In genomic region chr2:120352682-120353646, GRCm38 (mm10) we compare ENCODE assay signal across 7 mouse cellular contexts. TPM values are rescaled to one million over a fixed set of nuclear protein-coding genes. Genes with fewer than 3 reads are reported as not detected.
DNase-seq lines count a peak whose midpoint lies in the region; ATAC-seq lines count a peak whose summit lies in the region.

Vps39 (minus strand) TSS chr2:120353137.

- peak within 1 kb of the TSS; percentile 97 for H3K4me3 ChIP-seq in embryonic facial prominence, embryonic 12.5 days
- H3K4me3 ChIP-seq in limb, embryonic 11.5 days (ENCODE audit: low read depth, low read length): peak within 1 kb of the TSS; percentile 60
- peak within 1 kb of the TSS; percentile 95 for H3K4me3 ChIP-seq in midbrain, embryonic 14.5 days (replicated peaks; ENCODE audit: low read depth, low read length)

- peaks cover 4% of the 10 kb centered on the region; the same call in 1 of the 2 replicates for H3K4me1 ChIP-seq in embryonic facial prominence, embryonic 12.5 days
- H3K4me1 ChIP-seq in limb, embryonic 11.5 days (ENCODE audit: control insufficient read depth, insufficient read depth, low read length): no peaks in the 10 kb centered on the region
- H3K4me1 ChIP-seq in midbrain, embryonic 14.5 days (ENCODE audit: control insufficient read depth, insufficient read depth, low read length): peaks cover 19% of the 10 kb centered on the region

- no peaks in the 10 kb centered on the region for H3K9me3 ChIP-seq in embryonic facial prominence, embryonic 12.5 days
- no peaks in the 10 kb centered on the region for H3K9me3 ChIP-seq in limb, embryonic 11.5 days (ENCODE audit: control insufficient read depth, low read length)
- no peaks in the 10 kb centered on the region for H3K9me3 ChIP-seq in midbrain, embryonic 14.5 days (ENCODE audit: control insufficient read depth, low read length)

- ATAC-seq in embryonic facial prominence, embryonic 12.5 days (ENCODE audit: insufficient number of reproducible peaks, insufficient read depth, low FRiP score, low TSS enrichment): peak; percentile 87
- peak; percentile 93 for ATAC-seq in limb, embryonic 11.5 days (ENCODE audit: insufficient number of reproducible peaks, low FRiP score, low TSS enrichment, low read depth)
- ATAC-seq in midbrain, embryonic 14.5 days (ENCODE audit: low FRiP score, low TSS enrichment): peak; percentile 92

- peaks cover 33% of the 10 kb centered on the region for H3K36me3 ChIP-seq in embryonic facial prominence, embryonic 12.5 days
- peaks cover 9% of the 10 kb centered on the region for H3K36me3 ChIP-seq in limb, embryonic 11.5 days (ENCODE audit: control insufficient read depth, insufficient read depth, low read length)
- peaks cover 34% of the 10 kb centered on the region for H3K36me3 ChIP-seq in midbrain, embryonic 14.5 days (ENCODE audit: control insufficient read depth, insufficient read depth, low read length)

- DNase-seq in adrenal gland, postnatal 25 days: peak; percentile 85
- DNase-seq in heart, adult 11 months: peak; percentile 99
- peak; percentile 89 for DNase-seq in kidney, adult 18-20 months
- DNase-seq in limb, embryonic 11.5 days (ENCODE audit: low spot score): peak; percentile 93
- peak; percentile 94 for DNase-seq in midbrain, embryonic 14.5 days
- peak; percentile 75 to 89 for DNase-seq in spleen, adult 18-20 months

- peak within 1 kb of the TSS; percentile 58 for H3K4me2 ChIP-seq in embryonic facial prominence, embryonic 12.5 days (replicated peaks)
- peak within 1 kb of the TSS; percentile 43 for H3K4me2 ChIP-seq in limb, embryonic 11.5 days (ENCODE audit: low read depth, severe bottlenecking)
- H3K4me2 ChIP-seq in midbrain, embryonic 14.5 days (ENCODE audit: low read length): peak within 1 kb of the TSS; percentile 73

- H3K9ac ChIP-seq in embryonic facial prominence, embryonic 12.5 days: peak within 1 kb of the TSS; percentile 85
- H3K9ac ChIP-seq in limb, embryonic 11.5 days (ENCODE audit: low read length): peak within 1 kb of the TSS; percentile 81
- H3K9ac ChIP-seq in midbrain, embryonic 14.5 days (replicated peaks; ENCODE audit: low read length): peak within 1 kb of the TSS; percentile 93

- no peaks in the 10 kb centered on the region for H3K27me3 ChIP-seq in embryonic facial prominence, embryonic 12.5 days
- no peaks in the 10 kb centered on the region for H3K27me3 ChIP-seq in limb, embryonic 11.5 days (ENCODE audit: control insufficient read depth, insufficient read depth, low read length)
- H3K27me3 ChIP-seq in midbrain, embryonic 14.5 days (ENCODE audit: control insufficient read depth, insufficient read depth, low read length): no peaks in the 10 kb centered on the region

- H3K27ac ChIP-seq in embryonic facial prominence, embryonic 12.5 days: peak within 1 kb of the TSS; percentile 69
- no peak within 1 kb of the TSS for H3K27ac ChIP-seq in limb, embryonic 11.5 days (replicated peaks; ENCODE audit: low read depth, low read length)
- H3K27ac ChIP-seq in midbrain, embryonic 14.5 days (replicated peaks; ENCODE audit: low read depth, low read length): peak within 1 kb of the TSS; percentile 78

- WGBS in embryonic facial prominence, embryonic 12.5 days: 11% methylated on average over 44 of the region's 44 CpGs
- WGBS in limb, embryonic 11.5 days: 11% methylated on average over 44 of the region's 44 CpGs
- 11% methylated on average over 44 of the region's 44 CpGs for WGBS in midbrain, embryonic 14.5 days

RNA-seq across cellular contexts. Expression of gene Vps39, which starts in this region (rescaled TPM):
- 55.9 and 64.3 TPM in 2 replicates for total RNA-seq in adrenal gland, postnatal 25 days (2021)
- 27.8 and 29.7 TPM in 2 replicates for polyA plus RNA-seq in embryonic facial prominence, embryonic 12.5 days (2016; fragmentation: Nextera tagmentation; extraction: Ambion mirVana)
- 28.3 and 30.2 TPM in 2 replicates for polyA plus RNA-seq in limb, embryonic 11.5 days (2014; fragmentation: Nextera tagmentation; extraction: Ambion mirVana)
- polyA plus RNA-seq in midbrain, embryonic 14.5 days (2014; fragmentation: Nextera tagmentation; extraction: Ambion mirVana): 43.1 and 55.5 TPM in 2 replicates
